ENCODE assay signal across 19 mouse cellular contexts in genomic region chr3:136247331-136247730, GRCm38 (mm10).
DNase-seq lines count a peak whose midpoint lies in the region; ATAC-seq and TF ChIP-seq lines count a peak whose summit lies in the region.
"Had no signal": no experiment of that assay in that cellular context is flagged by ENCODE, and none has a peak within 500 bp of the region (broad histone marks: within the 10 kb centered on the region; RNA-seq: fewer than 3 reads in every experiment).

No protein-coding gene starts in this region.

- H3K4me1 ChIP-seq in kidney, postnatal 0 days (replicated peaks; ENCODE audit: insufficient read depth, low read length) = no peaks in the 10 kb centered on the region
- H3K4me1 ChIP-seq in limb, embryonic 14.5 days (ENCODE audit: control insufficient read depth, insufficient read depth, low read length) = no peaks in the 10 kb centered on the region
- H3K4me1 ChIP-seq: embryonic facial prominence, embryonic 10.5 days; forebrain, embryonic 13.5 days; heart, embryonic 12.5 days; kidney, embryonic 15.5 days; lung, embryonic 15.5 days had no signal

- peak; percentile 30 for DNase-seq in kidney, postnatal 0 days (ENCODE audit: low spot score)
- DNase-seq in kidney, postnatal 25 days = no peak
- peak; percentile 65 to 78 for DNase-seq in spleen, postnatal 36 days (ENCODE audit: low spot score in 2 of 2)
- no peak for DNase-seq in spleen, adult 12 weeks (ENCODE audit: low spot score)
- DNase-seq in limb, embryonic 14.5 days (ENCODE audit: low spot score) = peak; percentile 25
- no peak for DNase-seq in left cerebral cortex, postnatal 10 days (ENCODE audit: extremely low spot score in 1 of 2, low spot score in 2 of 2)
- no peak for DNase-seq in ovary, adult 18-20 months (ENCODE audit: low spot score)
- DNase-seq: cerebellum, postnatal 14 days; gastrocnemius, postnatal 36 days; heart, postnatal 4 days; thymus, postnatal 36 days had no signal

- H3K36me3 ChIP-seq in kidney, postnatal 0 days (ENCODE audit: insufficient read depth, low read length) = no peaks in the 10 kb centered on the region
- no peaks in the 10 kb centered on the region for H3K36me3 ChIP-seq in limb, embryonic 14.5 days (ENCODE audit: control insufficient read depth, insufficient read depth, low read length)
- H3K36me3 ChIP-seq: embryonic facial prominence, embryonic 10.5 days; G1E; heart, embryonic 12.5 days; kidney, embryonic 15.5 days; lung, embryonic 15.5 days had no signal

- no peak overlapping the region for H3K9ac ChIP-seq in kidney, postnatal 0 days (ENCODE audit: low read depth, low read length)
- H3K9ac ChIP-seq in limb, embryonic 14.5 days (ENCODE audit: low read depth, low read length, severe bottlenecking) = no peak overlapping the region
- H3K9ac ChIP-seq: forebrain, embryonic 13.5 days; heart, embryonic 12.5 days; kidney, embryonic 15.5 days; lung, embryonic 15.5 days had no signal

- no peak for TF ChIP-seq POLR2A in limb, embryonic 14.5 days (IDR thresholded peaks at IDR 0.05; ENCODE audit: borderline replicate concordance, extremely low read depth, insufficient read depth, insufficient read length)

- H3K9me3 ChIP-seq in kidney, postnatal 0 days (replicated peaks; ENCODE audit: low read length) = no peaks in the 10 kb centered on the region
- no peaks in the 10 kb centered on the region for H3K9me3 ChIP-seq in limb, embryonic 14.5 days (ENCODE audit: control insufficient read depth, low read length)
- H3K9me3 ChIP-seq: embryonic facial prominence, embryonic 10.5 days; forebrain, embryonic 13.5 days; G1E; heart, embryonic 12.5 days; kidney, embryonic 15.5 days; lung, embryonic 15.5 days had no signal

- H3K4me3 ChIP-seq in kidney, postnatal 0 days (replicated peaks; ENCODE audit: low read depth, low read length) = no peak overlapping the region
- no peak overlapping the region for H3K4me3 ChIP-seq in limb, embryonic 14.5 days (replicated peaks; ENCODE audit: low read length)
- H3K4me3 ChIP-seq: embryonic facial prominence, embryonic 10.5 days; forebrain, embryonic 13.5 days; heart, embryonic 12.5 days; kidney, embryonic 15.5 days; left cerebral cortex, adult 2 months; lung, embryonic 15.5 days had no signal

- WGBS in kidney, postnatal 0 days = 56% methylated on average over 5 of the region's 5 CpGs
- 51% methylated on average over 5 of the region's 5 CpGs for WGBS in limb, embryonic 14.5 days

- no peak overlapping the region for H3K27ac ChIP-seq in kidney, postnatal 0 days
- H3K27ac ChIP-seq in limb, embryonic 14.5 days (replicated peaks; ENCODE audit: low read depth, low read length) = no peak overlapping the region
- H3K27ac ChIP-seq: embryonic facial prominence, embryonic 10.5 days; forebrain, embryonic 13.5 days; hindbrain, postnatal 0 days; kidney, embryonic 15.5 days; left cerebral cortex, adult 2 months; lung, embryonic 15.5 days had no signal

- H3K4me2 ChIP-seq in kidney, postnatal 0 days (ENCODE audit: low read length) = no peak overlapping the region
- no peak overlapping the region for H3K4me2 ChIP-seq in limb, embryonic 14.5 days (replicated peaks; ENCODE audit: low read depth, low read length, severe bottlenecking)
- H3K4me2 ChIP-seq: forebrain, embryonic 13.5 days; heart, embryonic 12.5 days; kidney, embryonic 15.5 days; lung, embryonic 15.5 days had no signal

- no peak for TF ChIP-seq CTCF in kidney, postnatal 0 days (IDR thresholded peaks at IDR 0.05; ENCODE audit: low read depth)

- H3K27me3 ChIP-seq in kidney, postnatal 0 days (ENCODE audit: insufficient read depth, low read length) = no peaks in the 10 kb centered on the region
- H3K27me3 ChIP-seq in limb, embryonic 14.5 days (ENCODE audit: control insufficient read depth, insufficient read depth, low read length) = no peaks in the 10 kb centered on the region
- H3K27me3 ChIP-seq: forebrain, embryonic 13.5 days; heart, embryonic 12.5 days; kidney, embryonic 15.5 days; lung, embryonic 15.5 days had no signal

- intact Hi-C loops in left cerebral cortex, postnatal 10 days (cut with DNase I) = no loop called here

- no peak for ATAC-seq in kidney, postnatal 0 days (replicated peaks; ENCODE audit: low FRiP score, low read depth)
- ATAC-seq in limb, embryonic 14.5 days (ENCODE audit: low FRiP score, low read depth) = no peak
- ATAC-seq: forebrain, embryonic 13.5 days; hindbrain, postnatal 0 days had no signal

Comparison
In these comparisons a context has a peak if more than half of its experiments do, and no peak if none do; other contexts are left out.
1. DNase-seq: peak in kidney, postnatal 0 days (single experiment), spleen, postnatal 36 days (2 of 2) and limb, embryonic 14.5 days (single experiment); none in kidney, postnatal 25 days (0 of 2), spleen, adult 12 weeks (single experiment), left cerebral cortex, postnatal 10 days (0 of 2) and ovary, adult 18-20 months (single experiment).